Mouse (Mus musculus) ES-Bruce4 (cell line): ENCODE measurements around the gene Dnase1l2.
A peak's percentile ranks its signal among the peaks of the same experiment; 100 is the strongest.

Experiments used
- CTCF ChIP-seq: IDR thresholded peaks from one replicate; pipeline ENCODE4 v1.8.1; 2011; ENCODE audit warnings: low read depth, low read length
- POLR2A ChIP-seq: IDR thresholded peaks from one replicate; pipeline ENCODE4 v1.8.1; 2011; ENCODE audit warnings: low read length; ENCODE audit not compliant: insufficient read depth

DNA sequence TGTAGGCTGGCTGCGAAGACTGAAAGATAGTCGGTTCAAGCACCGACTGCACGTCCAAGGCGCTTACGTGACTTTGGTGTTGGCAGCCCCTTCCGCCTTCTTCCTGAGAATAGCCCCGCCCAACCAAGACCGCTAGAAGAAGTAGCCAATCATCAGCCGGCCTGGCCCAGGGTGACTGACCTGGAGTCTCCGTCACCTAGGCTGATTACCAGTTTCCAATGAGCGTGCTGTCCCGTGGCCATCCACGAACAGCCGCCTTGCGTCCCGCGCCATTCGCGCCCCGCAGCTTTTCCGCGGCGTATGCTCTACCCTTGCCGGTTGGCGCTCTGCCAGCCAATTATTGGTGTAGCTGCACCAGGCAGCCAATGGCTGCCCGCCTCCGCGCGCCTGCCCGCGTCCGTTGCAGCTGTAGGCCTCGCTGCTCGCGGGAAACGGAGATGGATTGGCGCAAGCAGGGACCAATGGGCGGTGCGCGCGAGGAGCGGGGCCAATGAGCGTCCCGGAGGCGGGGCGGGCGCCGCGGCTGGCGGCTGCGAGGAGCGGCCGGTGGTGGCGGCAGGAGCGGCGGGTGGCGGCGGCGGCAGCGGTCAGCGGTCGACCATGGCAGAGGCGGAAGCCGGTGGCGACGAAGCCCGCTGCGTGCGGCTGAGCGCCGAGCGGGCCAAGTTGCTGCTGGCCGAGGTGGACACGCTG lies 27.2 kb upstream of the Dnase1l2 start, which contains the start of the genes E4f1 and Pgp:
- TF ChIP-seq CTCF = no peak
- TF ChIP-seq POLR2A = peak; percentile 54
